Comparison of ENCODE assay signal across 8 mouse cellular contexts in the genomic region with DNA sequence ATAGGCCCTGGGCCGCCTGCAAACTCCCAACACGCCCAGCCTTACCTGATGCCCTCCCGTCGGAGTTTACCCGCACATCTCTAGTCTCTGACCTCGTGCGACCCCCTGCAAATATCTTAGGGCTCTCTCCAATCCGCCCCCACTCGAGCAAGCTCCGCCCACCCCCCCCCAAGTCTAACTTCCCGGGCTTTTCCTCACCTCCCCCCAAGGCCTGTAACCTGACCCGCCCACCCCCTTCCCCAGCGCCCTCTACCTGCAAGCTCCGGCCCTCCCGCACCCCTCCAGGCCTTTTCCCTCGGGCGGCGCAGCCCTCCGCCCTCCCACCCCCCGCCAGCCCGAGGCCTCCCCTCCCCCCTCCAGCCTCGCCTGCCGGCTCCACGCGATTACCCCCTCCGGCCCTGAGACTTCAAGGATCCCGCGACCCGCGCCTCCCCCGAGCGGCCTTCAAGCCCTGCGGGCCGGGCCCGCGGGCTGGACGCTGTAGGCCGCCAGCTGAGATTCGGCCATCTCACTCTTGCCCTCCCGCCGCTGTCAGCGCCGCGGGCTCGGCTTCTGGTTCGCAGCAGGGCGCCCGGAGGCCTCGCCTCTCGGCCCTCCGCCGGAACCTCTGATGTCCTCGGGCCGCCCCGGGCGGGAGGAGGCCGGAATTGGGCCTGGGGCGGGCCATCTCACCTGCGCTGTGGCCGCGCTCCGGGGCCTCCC. TPM values are rescaled to one million over a fixed set of nuclear protein-coding genes. Genes with fewer than 3 reads are reported as not detected.
DNase-seq lines count a peak whose midpoint lies in the region; ATAC-seq and TF ChIP-seq lines count a peak whose summit lies in the region.

No protein-coding gene starts in this region.

- H3K9ac ChIP-seq in forebrain, postnatal 0 days = peak overlapping the region; percentile 89

- H3K27ac ChIP-seq in left cerebral cortex, adult 2 months = peak overlapping the region; percentile 94
- H3K27ac ChIP-seq in bone marrow, adult 2 months (ENCODE audit: control insufficient read depth, insufficient read depth, low read depth, low read length, poor library complexity) = peak overlapping the region; percentile 89
- H3K27ac ChIP-seq in forebrain, postnatal 0 days (ENCODE audit: low read depth, low read length) = peak overlapping the region; percentile 80
- peak overlapping the region; percentile 99 for H3K27ac ChIP-seq in limb, embryonic 10.5 days

- 1% methylated on average over 60 of the region's 62 CpGs for WGBS in bone marrow, adult 2 months
- 2% methylated on average over 62 of the region's 62 CpGs for WGBS in forebrain, postnatal 0 days
- 1% methylated on average over 51 of the region's 62 CpGs for WGBS in limb, embryonic 10.5 days

- no peaks in the 10 kb centered on the region for H3K27me3 ChIP-seq in forebrain, postnatal 0 days (ENCODE audit: insufficient read depth, low read length)
- no peaks in the 10 kb centered on the region for H3K27me3 ChIP-seq in limb, embryonic 10.5 days (ENCODE audit: low read depth, poor library complexity, severe bottlenecking)
- H3K27me3 ChIP-seq in myocyte (ENCODE audit: control insufficient read depth, insufficient read depth, insufficient read length) = no peaks in the 10 kb centered on the region

- no peak for DNase-seq in left cerebral cortex, adult 2 months (ENCODE audit: extremely low spot score in 1 of 2, low spot score in 2 of 2)
- no peak for DNase-seq in left cerebral cortex, postnatal 25 days (ENCODE audit: low spot score in 2 of 2)
- DNase-seq in forebrain, postnatal 0 days = peak; percentile 34
- peak; percentile 88 for DNase-seq in limb, embryonic 10.5 days (ENCODE audit: low spot score)
- no peak for DNase-seq in layer of hippocampus, adult 9-10 months (ENCODE audit: low spot score)
- DNase-seq in adrenal gland, adult 2 months = no peak

- H3K4me2 ChIP-seq in forebrain, postnatal 0 days (ENCODE audit: low read depth) = peak overlapping the region; percentile 75
- peak overlapping the region; percentile 92 for H3K4me2 ChIP-seq in myocyte (ENCODE audit: low read depth)

- no peak for TF ChIP-seq POLR2A in bone marrow, adult 2 months (IDR thresholded peaks at IDR 0.05; ENCODE audit: borderline replicate concordance, control insufficient read depth, low read depth, low read length)
- TF ChIP-seq POLR2A in myocyte (IDR thresholded peaks at IDR 0.05; ENCODE audit: insufficient read length, low read depth) = no peak

- H3K4me1 ChIP-seq in bone marrow, adult 2 months (ENCODE audit: control insufficient read depth, insufficient read depth, low read length) = peaks cover 4% of the 10 kb centered on the region; the same call in 1 of the 2 replicates
- H3K4me1 ChIP-seq in forebrain, postnatal 0 days (ENCODE audit: insufficient read depth) = peaks cover 19% of the 10 kb centered on the region
- peaks cover 53% of the 10 kb centered on the region for H3K4me1 ChIP-seq in limb, embryonic 10.5 days

- peak; percentile 19 for ATAC-seq in forebrain, postnatal 0 days

- peaks cover 5% of the 10 kb centered on the region; the same call in 1 of the 2 replicates for H3K36me3 ChIP-seq in forebrain, postnatal 0 days (ENCODE audit: insufficient read depth)
- peaks cover 54% of the 10 kb centered on the region for H3K36me3 ChIP-seq in limb, embryonic 10.5 days
- H3K36me3 ChIP-seq in myocyte (ENCODE audit: control insufficient read depth, insufficient read depth) = peaks cover 11% of the 10 kb centered on the region

- peak overlapping the region; percentile 29 for H3ac ChIP-seq in myocyte (ENCODE audit: control insufficient read depth, insufficient read length)

- no peaks in the 10 kb centered on the region for H3K9me3 ChIP-seq in forebrain, postnatal 0 days (ENCODE audit: low read length)
- no peaks in the 10 kb centered on the region for H3K9me3 ChIP-seq in limb, embryonic 10.5 days (replicated peaks)

- TF ChIP-seq CTCF in left cerebral cortex, adult 2 months (IDR thresholded peaks at IDR 0.05) = no peak
- TF ChIP-seq CTCF in bone marrow, adult 2 months (IDR thresholded peaks at IDR 0.05; ENCODE audit: control insufficient read depth, insufficient read depth, low read length) = no peak
- no peak for TF ChIP-seq CTCF in forebrain, postnatal 0 days (IDR thresholded peaks at IDR 0.05; ENCODE audit: low read depth)

- peaks cover 65% of the 10 kb centered on the region for H3K79me2 ChIP-seq in myocyte (ENCODE audit: control insufficient read depth, insufficient read depth)

- intact Hi-C loops in left cerebral cortex, adult 2 months (cut with DNase I) = loop anchor here (1.0 kb wide), 1 partner anchor 25 kb away; the partner anchor contains the start of gene Ier2
- intact Hi-C loops in left cerebral cortex, postnatal 25 days (cut with DNase I) = loop anchor here (2.0 kb wide), 1 partner anchor 22 kb away; no protein-coding TSS in a partner anchor

- peak overlapping the region; percentile 96 for H3K4me3 ChIP-seq in left cerebral cortex, adult 2 months
- peak overlapping the region; percentile 78 for H3K4me3 ChIP-seq in bone marrow, adult 2 months (replicated peaks; ENCODE audit: control insufficient read depth, low read depth, low read length)
- peak overlapping the region; percentile 99 for H3K4me3 ChIP-seq in forebrain, postnatal 0 days (ENCODE audit: low read depth, low read length)
- peak overlapping the region; percentile 94 for H3K4me3 ChIP-seq in limb, embryonic 10.5 days
- peak overlapping the region; percentile 55 for H3K4me3 ChIP-seq in myocyte

TF ChIP-seq in myocyte, 11 proteins besides CTCF, POLR2A, EP300 and RAD21 (continues in another document):
- TF ChIP-seq SRF (IDR thresholded peaks at IDR 0.05; ENCODE audit: control insufficient read depth, insufficient read length, low read depth) = no peak
- no peak for TF ChIP-seq MYOG (IDR thresholded peaks at IDR 0.05; ENCODE audit: control insufficient read depth in 1 of 3, insufficient read depth in 1 of 3, insufficient read length in 2 of 3, low read depth in 2 of 3)
- TF ChIP-seq TCF3 (IDR thresholded peaks at IDR 0.05; ENCODE audit: insufficient read length, low read depth) = no peak

RNA-seq across cellular contexts. Expression of gene Nacc1, which starts 0.5 kb away (rescaled TPM):
- 10 to 100 TPM; 95.5 to 96.8 TPM for total RNA-seq in left cerebral cortex, adult 2 months (2021)
- total RNA-seq in left cerebral cortex, postnatal 25 days (2021) = 10 to 100 TPM; 97.8 to 97.9 TPM
- 14.6 and 26.2 TPM in 2 replicates for polyA plus RNA-seq in bone marrow, adult 2 months (2011; ENCODE audit: insufficient read depth, insufficient read length, low replicate concordance, missing spikeins)
- 65.9 and 78.2 TPM in 2 replicates for total RNA-seq in forebrain, postnatal 0 days (2014; rRNA removed)
- 14.6 and 14.7 TPM in 2 replicates for polyA plus RNA-seq in forebrain, postnatal 0 days (2015; fragmentation: Nextera tagmentation; extraction: Ambion mirVana)
- polyA plus RNA-seq in limb, embryonic 10.5 days (2016; fragmentation: Nextera tagmentation; extraction: Ambion mirVana) = 31.7 and 32.0 TPM in 2 replicates
- polyA plus RNA-seq in myocyte (2012; fragmentation: generic; extraction: Trizol) = 56.1 TPM
- 10 to 100 TPM; 78.4 to 80.7 TPM for total RNA-seq in adrenal gland, adult 2 months (2021)
- 98.7 and 120 TPM in 2 replicates for polyA plus RNA-seq in adrenal gland, adult 2 months (2012; rRNA removed)

RNA-seq across cellular contexts. Expression of gene Trmt1, which starts 1.0 kb away (rescaled TPM):
- 100 to 1,000 TPM; 108 to 115 TPM for total RNA-seq in left cerebral cortex, adult 2 months (2021)
- total RNA-seq in left cerebral cortex, postnatal 25 days (2021) = 10 to 100 TPM; 85.2 to 90.1 TPM
- polyA plus RNA-seq in bone marrow, adult 2 months (2011; ENCODE audit: insufficient read depth, insufficient read length, low replicate concordance, missing spikeins) = 78.9 and 134 TPM in 2 replicates
- 89.5 and 94.8 TPM in 2 replicates for total RNA-seq in forebrain, postnatal 0 days (2014; rRNA removed)
- polyA plus RNA-seq in forebrain, postnatal 0 days (2015; fragmentation: Nextera tagmentation; extraction: Ambion mirVana) = 59.8 and 67.5 TPM in 2 replicates
- polyA plus RNA-seq in limb, embryonic 10.5 days (2016; fragmentation: Nextera tagmentation; extraction: Ambion mirVana) = 71.7 and 79.3 TPM in 2 replicates
- 94.4 TPM for polyA plus RNA-seq in myocyte (2012; fragmentation: generic; extraction: Trizol)
- total RNA-seq in adrenal gland, adult 2 months (2021) = 10 to 100 TPM; 57.0 to 68.5 TPM
- polyA plus RNA-seq in adrenal gland, adult 2 months (2012; rRNA removed) = 150 and 160 TPM in 2 replicates

RNA-seq across cellular contexts. Expression of gene Lyl1, which starts 14.1 kb away (rescaled TPM):
- total RNA-seq in left cerebral cortex, adult 2 months (2021) = 1 to 10 TPM; 1.6 to 2.6 TPM
- total RNA-seq in left cerebral cortex, postnatal 25 days (2021) = 1 to 10 TPM; 2.8 to 3.5 TPM
- 59.2 and 125 TPM in 2 replicates for polyA plus RNA-seq in bone marrow, adult 2 months (2011; ENCODE audit: insufficient read depth, insufficient read length, low replicate concordance, missing spikeins)
- total RNA-seq in forebrain, postnatal 0 days (2014; rRNA removed) = 2.2 and 2.7 TPM in 2 replicates
- polyA plus RNA-seq in forebrain, postnatal 0 days (2015; fragmentation: Nextera tagmentation; extraction: Ambion mirVana) = 2.4 and 2.5 TPM in 2 replicates
- polyA plus RNA-seq in limb, embryonic 10.5 days (2016; fragmentation: Nextera tagmentation; extraction: Ambion mirVana) = 4.6 and 4.7 TPM in 2 replicates
- polyA plus RNA-seq in myocyte (2012; fragmentation: generic; extraction: Trizol) = not detected
- 1 to 10 TPM; 2.7 to 4.4 TPM for total RNA-seq in adrenal gland, adult 2 months (2021)
- polyA plus RNA-seq in adrenal gland, adult 2 months (2012; rRNA removed) = 8.2 and 10.9 TPM in 2 replicates

RNA-seq across cellular contexts. Expression of gene Ier2, which starts 24.5 kb away (rescaled TPM):
- 10 to 100 TPM; 17.5 to 17.9 TPM for total RNA-seq in left cerebral cortex, adult 2 months (2021)
- total RNA-seq in left cerebral cortex, postnatal 25 days (2021) = 10 to 100 TPM; 10.5 to 18.3 TPM
- polyA plus RNA-seq in bone marrow, adult 2 months (2011; ENCODE audit: insufficient read depth, insufficient read length, low replicate concordance, missing spikeins) = 13.2 and 49.9 TPM in 2 replicates
- 4.8 and 8.5 TPM in 2 replicates for total RNA-seq in forebrain, postnatal 0 days (2014; rRNA removed)
- polyA plus RNA-seq in forebrain, postnatal 0 days (2015; fragmentation: Nextera tagmentation; extraction: Ambion mirVana) = 19.3 and 22.7 TPM in 2 replicates
- 199 and 229 TPM in 2 replicates for polyA plus RNA-seq in limb, embryonic 10.5 days (2016; fragmentation: Nextera tagmentation; extraction: Ambion mirVana)
- polyA plus RNA-seq in myocyte (2012; fragmentation: generic; extraction: Trizol) = 75.7 TPM
- 10 to 100 TPM; 24.9 to 34.8 TPM for total RNA-seq in adrenal gland, adult 2 months (2021)
- polyA plus RNA-seq in adrenal gland, adult 2 months (2012; rRNA removed) = 13.7 and 27.0 TPM in 2 replicates

RNA-seq across cellular contexts. Expression of gene G430095P16Rik, which starts 35.7 kb away (rescaled TPM):
- not detected for total RNA-seq in left cerebral cortex, adult 2 months (2021)
- total RNA-seq in left cerebral cortex, postnatal 25 days (2021) = under 1 TPM in 1 of 2 experiments, not detected in 1; 0.71 TPM
- 12.0 and 27.2 TPM in 2 replicates for polyA plus RNA-seq in bone marrow, adult 2 months (2011; ENCODE audit: insufficient read depth, insufficient read length, low replicate concordance, missing spikeins)
- total RNA-seq in forebrain, postnatal 0 days (2014; rRNA removed) = not detected in 2 replicates
- polyA plus RNA-seq in forebrain, postnatal 0 days (2015; fragmentation: Nextera tagmentation; extraction: Ambion mirVana) = 0.56 and 1.0 TPM in 2 replicates
- 3.7 and 8.1 TPM in 2 replicates for polyA plus RNA-seq in limb, embryonic 10.5 days (2016; fragmentation: Nextera tagmentation; extraction: Ambion mirVana)
- polyA plus RNA-seq in myocyte (2012; fragmentation: generic; extraction: Trizol) = 9.4 TPM
- under 1 TPM in 1 of 2 experiments, not detected in 1; 0.59 TPM for total RNA-seq in adrenal gland, adult 2 months (2021)
- polyA plus RNA-seq in adrenal gland, adult 2 months (2012; rRNA removed) = 0.26 and 0.76 TPM in 2 replicates

Comparison
In these comparisons a context has a peak if more than half of its experiments do, and no peak if none do; other contexts are left out.
1. DNase-seq: peak in forebrain, postnatal 0 days (single experiment) and limb, embryonic 10.5 days (single experiment); none in left cerebral cortex, adult 2 months (0 of 2), left cerebral cortex, postnatal 25 days (0 of 2), layer of hippocampus, adult 9-10 months (single experiment) and adrenal gland, adult 2 months (single experiment).
2. Peak in every context shown above with its lines, with median percentiles within 50 percentile points of each other: H3K27ac ChIP-seq and H3K4me3 ChIP-seq.